Mouse (Mus musculus) stomach, postnatal 0 days (tissue): Measurements from ENCODE around the gene Arl16. TPM values are rescaled to one million over a fixed set of nuclear protein-coding genes. Genes with fewer than 3 reads are reported as not detected.
"Not testable (repeated sequence)": the region's sequence is repeated elsewhere in the genome, so short reads cannot be mapped to it uniquely, and the experiment has no call there.

ENCODE experiments used
- ATAC-seq: fragments of 200-750 bp; cut with Nextera tagmentation; 2 replicates; pipeline ENCODE4 v1.8.0; 2017; ENCODE audit not compliant: low FRiP score, low TSS enrichment
- DNase-seq: peaks from one replicate; pipeline ENCODE4 v3.0.0-alpha.2; 2016; ENCODE audit warnings: low spot score
- H3K27ac ChIP-seq: fragments of 300-500 bp; sonication (generic); replicated peaks from 2 replicates; pipeline ENCODE4 v1.5.1; 2014; ENCODE audit warnings: mild to moderate bottlenecking, control low read depth
- H3K27me3 ChIP-seq: fragments of 300-500 bp; sonication (generic); 2 replicates; pipeline ENCODE4 v1.6.1; 2014; ENCODE audit warnings: low read length; ENCODE audit not compliant: control insufficient read depth, insufficient read depth
- H3K36me3 ChIP-seq: fragments of 300-500 bp; sonication (generic); 2 replicates; pipeline ENCODE4 v1.6.1; 2014; ENCODE audit warnings: low read length, mixed read lengths; ENCODE audit not compliant: control insufficient read depth, insufficient read depth
- H3K4me1 ChIP-seq: fragments of 300-500 bp; sonication (generic); replicated peaks from 2 replicates; pipeline ENCODE4 v1.6.1; 2014; ENCODE audit warnings: antibody characterized with exemption; ENCODE audit not compliant: control insufficient read depth, insufficient read depth
- H3K4me2 ChIP-seq: fragments of 300-500 bp; sonication (generic); replicated peaks from 2 replicates; pipeline ENCODE4 v1.6.1; 2014; ENCODE audit warnings: low read depth, mild to moderate bottlenecking, control low read depth, moderate library complexity
- H3K4me3 ChIP-seq: fragments of 300-500 bp; sonication (generic); 2 replicates; pipeline ENCODE4 v1.5.1; 2014; ENCODE audit warnings: low read depth, low read length, control low read depth
- H3K9ac ChIP-seq: fragments of 300-500 bp; sonication (generic); 2 replicates; pipeline ENCODE4 v1.6.1; 2014; ENCODE audit warnings: mild to moderate bottlenecking, low read length, control low read depth, mixed read lengths
- H3K9me3 ChIP-seq: fragments of 300-500 bp; sonication (generic); 2 replicates; pipeline ENCODE4 v1.6.1; 2016; ENCODE audit warnings: low read length; ENCODE audit not compliant: control insufficient read depth
- CTCF ChIP-seq: IDR thresholded peaks from 2 replicates; pipeline ENCODE4 v1.5.1; 2016; ENCODE audit warnings: antibody characterized with exemption, low read depth, mild to moderate bottlenecking, moderate library complexity
- EP300 ChIP-seq: optimal IDR thresholded peaks from 2 replicates; pipeline ENCODE3; 2016; ENCODE audit warnings: antibody characterized with exemption
- WGBS: fragments of 180-500 bp; shearing (Covaris S2); extraction: QIAGEN DNeasy Blood & Tissue Kit; methylation state at CpG from one replicate; pipeline ENCODE4 v1.1.7; 2014; 5-methylcytosine and 5-hydroxymethylcytosine counted together
- polyA plus RNA-seq: library from polyadenylated mRNA; unstranded; fragments of >200 nt; fragmentation: Nextera tagmentation; extraction: Ambion mirVana; gene quantifications from 2 replicates; pipeline ENCODE4 v1.2.1, GENCODE M21; 2015

The Arl16 gene
- polyA plus RNA-seq = 24.4 and 30.6 TPM in 2 replicates

- Histone ChIP-seq H3K27me3 (no peaks in the 10 kb centered on the region), H3K4me1 (peaks cover 3% of the 10 kb centered on the region; the same call in 1 of the 2 replicates), H3K9me3 (no peaks in the 10 kb centered on the region), H3K9ac (peak within 1 kb of the TSS; percentile 85), H3K4me2 (peak within 1 kb of the TSS; percentile 87), H3K4me3 (peak within 1 kb of the TSS; percentile 88), H3K27ac (peak within 1 kb of the TSS; percentile 65; the same call in 1 of the 2 replicates), H3K36me3 (peaks cover 22% of the 10 kb centered on the region)
- under 1% methylated on average over 52 of the region's 54 CpGs for WGBS
- DNase-seq = peak; percentile 97
- peak; percentile 100 for ATAC-seq
- no peak for TF ChIP-seq EP300
- 0 out of 2 replicates have a peak, but pooled peaks have one; percentile 9 for TF ChIP-seq CTCF
Observed at GRCm38 (mm10) chr11:120467051-120467735, at the start of gene Arl16. Gene Arl16 (minus strand): TSS chr11:120467607.

GRCm38 (mm10) chr11:120517147-120517546 lies 49.7 kb upstream of the Arl16 start:
- H3K4me2 ChIP-seq = no peak overlapping the region

GRCm38 (mm10) chr11:120515611-120516010 lies 48.2 kb upstream of the Arl16 start:
- Histone ChIP-seq H3K4me2 (no peak overlapping the region), H3K27me3 (no peaks in the 10 kb centered on the region), H3K4me3 (no peak overlapping the region), H3K27ac (no peak overlapping the region), H3K36me3 (no peaks in the 10 kb centered on the region), H3K4me1 (no peaks in the 10 kb centered on the region), H3K9ac (no peak overlapping the region), H3K9me3 (no peaks in the 10 kb centered on the region)
- no peak for TF ChIP-seq EP300
- peak; percentile 99 for TF ChIP-seq CTCF
- peak; percentile 73 for ATAC-seq
- DNase-seq = peak; percentile 92
- WGBS = 19% methylated on average over 17 of the region's 17 CpGs

More at GRCm38 (mm10) chr11:120517147-120517546, 49.7 kb upstream of the Arl16 start:
- ATAC-seq (no peak), DNase-seq (no peak)
- 83% methylated on average over 4 of the region's 4 CpGs for WGBS
- Histone ChIP-seq H3K27ac (no peak overlapping the region), H3K9ac (no peak overlapping the region), H3K4me1 (no peaks in the 10 kb centered on the region), H3K36me3 (no peaks in the 10 kb centered on the region), H3K4me3 (no peak overlapping the region), H3K9me3 (no peaks in the 10 kb centered on the region), H3K27me3 (no peaks in the 10 kb centered on the region)
- TF ChIP-seq EP300 (no peak), CTCF (no peak)

GRCm38 (mm10) chr11:120514262-120514661 lies 46.9 kb upstream of the Arl16 start:
- not testable (repeated sequence) for H3K4me2 ChIP-seq, H3K9ac ChIP-seq, H3K27ac ChIP-seq, H3K4me3 ChIP-seq, ATAC-seq, H3K27me3 ChIP-seq, DNase-seq, H3K4me1 ChIP-seq, H3K9me3 ChIP-seq, H3K36me3 ChIP-seq
- WGBS = 80% methylated on average over 2 of the region's 2 CpGs

- Histone ChIP-seq H3K27ac (no peak overlapping the region), H3K4me3 (no peak overlapping the region), H3K36me3 (no peaks in the 10 kb centered on the region), H3K9me3 (no peaks in the 10 kb centered on the region), H3K27me3 (no peaks in the 10 kb centered on the region), H3K4me2 (no peak overlapping the region), H3K4me1 (0 out of 2 replicates have a peak, but pooled peaks cover 5% of the 10 kb centered on the region), H3K9ac (no peak overlapping the region)
- WGBS = 26% methylated on average over 6 of the region's 6 CpGs
- no peak for ATAC-seq
- DNase-seq = no peak
- TF ChIP-seq CTCF (no peak), EP300 (no peak)
Observed at GRCm38 (mm10) chr11:120512790-120513453, 45.5 kb upstream of the Arl16 start.
